Mouse (Mus musculus): ENCODE measurements around the gene Timm8b. TPM values are rescaled to one million over a fixed set of nuclear protein-coding genes. Genes with fewer than 3 reads are reported as not detected.

Timm8b gene
- polyA plus RNA-seq, 1 experiment from 2014 or later: 292 TPM

Other genes with a start within 250 kb of the Timm8b start
- gene Plet1, start 109.4 kb upstream of the Timm8b start, polyA plus RNA-seq (2014; fragmentation: Nextera tagmentation; extraction: Ambion mirVana): 0.23 and 1.0 TPM in 2 replicates
- gene Pts, start 75.2 kb upstream of the Timm8b start, polyA plus RNA-seq (2014; fragmentation: Nextera tagmentation; extraction: Ambion mirVana): 83.3 and 87.9 TPM in 2 replicates
- gene Il18, start 49.1 kb upstream of the Timm8b start, polyA plus RNA-seq (2014; fragmentation: Nextera tagmentation; extraction: Ambion mirVana): 5.5 and 5.8 TPM in 2 replicates
- gene Bco2, start 48.7 kb upstream of the Timm8b start, polyA plus RNA-seq (2014; fragmentation: Nextera tagmentation; extraction: Ambion mirVana): 0.10 and 0.20 TPM in 2 replicates
- gene Tex12, start 42.6 kb upstream of the Timm8b start, polyA plus RNA-seq (2014; fragmentation: Nextera tagmentation; extraction: Ambion mirVana): not detected in 2 replicates
- gene Sdhd, start 98 bp upstream of the Timm8b start, polyA plus RNA-seq (2014; fragmentation: Nextera tagmentation; extraction: Ambion mirVana): 572 and 623 TPM in 2 replicates
- gene Pih1d2, start 13.4 kb downstream of the Timm8b start, polyA plus RNA-seq (2014; fragmentation: Nextera tagmentation; extraction: Ambion mirVana): 1.8 and 3.1 TPM in 2 replicates
- gene Nkapd1, start 13.6 kb downstream of the Timm8b start, polyA plus RNA-seq (2014; fragmentation: Nextera tagmentation; extraction: Ambion mirVana): 20.2 and 21.3 TPM in 2 replicates
- 122 and 144 TPM in 2 replicates for gene Dlat, start 55.9 kb downstream of the Timm8b start, polyA plus RNA-seq (2014; fragmentation: Nextera tagmentation; extraction: Ambion mirVana)
- gene Dixdc1, start 135.6 kb downstream of the Timm8b start, polyA plus RNA-seq (2014; fragmentation: Nextera tagmentation; extraction: Ambion mirVana): 7.3 and 7.5 TPM in 2 replicates
- gene 2310030G06Rik, start 142.6 kb downstream of the Timm8b start, polyA plus RNA-seq (2014; fragmentation: Nextera tagmentation; extraction: Ambion mirVana): 7.7 and 9.4 TPM in 2 replicates
- gene Cryab, start 147.4 kb downstream of the Timm8b start, polyA plus RNA-seq (2014; fragmentation: Nextera tagmentation; extraction: Ambion mirVana): 841 and 878 TPM in 2 replicates
- 319 and 338 TPM in 2 replicates for gene Hspb2, start 148.4 kb downstream of the Timm8b start, polyA plus RNA-seq (2014; fragmentation: Nextera tagmentation; extraction: Ambion mirVana)
- gene Fdxacb1, start 164.3 kb downstream of the Timm8b start, polyA plus RNA-seq (2014; fragmentation: Nextera tagmentation; extraction: Ambion mirVana): 9.8 and 9.9 TPM in 2 replicates
- 34.2 and 37.3 TPM in 2 replicates for gene Alg9, start 171.1 kb downstream of the Timm8b start, polyA plus RNA-seq (2014; fragmentation: Nextera tagmentation; extraction: Ambion mirVana)
- gene 1110032A03Rik, start 171.6 kb downstream of the Timm8b start, polyA plus RNA-seq (2014; fragmentation: Nextera tagmentation; extraction: Ambion mirVana): 22.2 and 22.9 TPM in 2 replicates
- 63.1 and 66.9 TPM in 2 replicates for gene Ppp2r1b, start 241.4 kb downstream of the Timm8b start, polyA plus RNA-seq (2014; fragmentation: Nextera tagmentation; extraction: Ambion mirVana)

Data from heart, embryonic 11.5 days (tissue).